Mouse (Mus musculus) bone marrow, adult 2 months (tissue): Measurements from ENCODE around the gene Nhp2.

Source experiments
- CTCF ChIP-seq: fragments of 200-500 bp; IDR thresholded peaks from 2 replicates; pipeline ENCODE4 v1.5.1; 2011; ENCODE audit warnings: low read length, control low read depth; ENCODE audit not compliant: control insufficient read depth, insufficient read depth
- POLR2A ChIP-seq: fragments of 200-500 bp; IDR thresholded peaks from 2 replicates; pipeline ENCODE4 v1.6.1; 2011; ENCODE audit warnings: low read depth, mild to moderate bottlenecking, control low read depth, low read length, borderline replicate concordance; ENCODE audit not compliant: control insufficient read depth

- TF ChIP-seq CTCF (no peak), POLR2A (no peak)
Observed at GRCm38 (mm10) chr11:51648566-51648965, 29.0 kb downstream of the Nhp2 start.
